Mouse (Mus musculus) thymus, postnatal 36 days (tissue): ENCODE measurements around the gene Cfap74.
"Not testable (repeated sequence)": the region's sequence is repeated elsewhere in the genome, so short reads cannot be mapped to it uniquely, and the experiment has no call there.

Experiments used
- DNase-seq, 2 experiments: peaks; one replicate each; pipeline ENCODE4 v3.0.0; 2022; ENCODE audit warnings: mixed read lengths in 2 of 2

Cfap74 gene

GRCm38 (mm10) chr4:155470263-155470953 lies 61.4 kb downstream of the Cfap74 start:
- no peak for DNase-seq

- no peak for DNase-seq
Measured at GRCm38 (mm10) chr4:155470997-155471396, 62.0 kb downstream of the Cfap74 start.

DNA sequence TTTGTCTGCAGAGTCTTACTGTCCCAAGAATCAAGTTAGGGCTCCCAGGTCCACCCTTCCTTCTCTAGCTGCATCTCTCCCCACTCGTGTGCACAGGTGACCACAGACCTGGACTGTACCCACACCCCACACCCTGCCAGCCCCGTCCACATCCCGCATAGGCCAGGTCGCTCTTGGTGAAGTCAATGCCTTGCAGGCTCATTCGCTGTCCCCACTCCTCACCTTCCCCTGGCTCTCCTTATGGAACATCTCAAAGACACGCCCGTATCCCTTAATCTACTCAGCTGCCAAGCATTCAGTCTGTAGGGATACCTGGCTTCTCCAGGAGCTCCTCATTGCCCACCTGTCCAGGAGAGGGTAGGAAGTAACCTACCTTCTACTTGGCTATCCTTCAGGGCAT lies 62.4 kb downstream of the Cfap74 start:
- no peak for DNase-seq

GRCm38 (mm10) chr4:155472716-155473290 lies 63.8 kb downstream of the Cfap74 start:
- no peak for DNase-seq

- no peak for DNase-seq
Measured at GRCm38 (mm10) chr4:155473319-155473718, 64.3 kb downstream of the Cfap74 start.

GRCm38 (mm10) chr4:155473796-155474195 lies 64.8 kb downstream of the Cfap74 start:
- not testable (repeated sequence) for DNase-seq

DNA sequence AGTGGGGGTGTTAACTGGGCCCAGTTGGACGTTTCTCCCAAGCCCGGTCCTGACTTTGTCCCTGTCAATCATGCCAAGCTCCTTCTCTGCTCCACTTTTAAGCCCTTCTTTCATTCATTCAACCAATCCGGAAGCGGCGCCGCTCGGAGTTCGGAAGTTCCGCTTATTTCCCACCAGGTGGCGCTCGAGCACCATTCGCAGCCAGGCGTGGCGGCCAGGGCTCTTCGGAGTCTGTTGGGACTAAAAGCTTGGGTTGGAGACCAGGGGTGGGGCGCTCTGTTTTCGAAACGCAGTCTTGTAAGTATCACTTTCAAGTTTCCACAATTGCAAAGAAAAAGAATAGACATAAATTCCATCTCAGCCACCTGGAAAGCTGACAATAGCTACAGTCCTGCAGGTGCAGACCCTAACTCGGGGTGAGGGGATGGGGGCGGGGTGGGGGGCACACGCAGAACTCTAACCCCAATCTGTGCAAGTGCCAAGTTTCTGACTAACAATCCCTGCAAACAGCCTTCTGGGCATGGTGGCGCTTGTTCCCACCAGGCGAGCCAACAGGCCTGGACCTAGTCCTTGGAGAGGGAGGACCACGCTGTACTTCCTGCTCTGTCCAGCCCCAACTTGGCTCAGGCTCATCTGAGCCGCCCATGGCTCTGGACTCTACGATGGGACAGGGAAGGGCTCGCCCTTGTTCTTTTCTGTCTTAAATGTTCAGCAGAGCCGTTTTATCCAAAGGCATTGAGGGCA lies 72.6 kb downstream of the Cfap74 start:
- DNase-seq = peak; percentile 78 to 81

GRCm38 (mm10) chr4:155482125-155482480 lies 73.1 kb downstream of the Cfap74 start:
- no peak for DNase-seq

DNA sequence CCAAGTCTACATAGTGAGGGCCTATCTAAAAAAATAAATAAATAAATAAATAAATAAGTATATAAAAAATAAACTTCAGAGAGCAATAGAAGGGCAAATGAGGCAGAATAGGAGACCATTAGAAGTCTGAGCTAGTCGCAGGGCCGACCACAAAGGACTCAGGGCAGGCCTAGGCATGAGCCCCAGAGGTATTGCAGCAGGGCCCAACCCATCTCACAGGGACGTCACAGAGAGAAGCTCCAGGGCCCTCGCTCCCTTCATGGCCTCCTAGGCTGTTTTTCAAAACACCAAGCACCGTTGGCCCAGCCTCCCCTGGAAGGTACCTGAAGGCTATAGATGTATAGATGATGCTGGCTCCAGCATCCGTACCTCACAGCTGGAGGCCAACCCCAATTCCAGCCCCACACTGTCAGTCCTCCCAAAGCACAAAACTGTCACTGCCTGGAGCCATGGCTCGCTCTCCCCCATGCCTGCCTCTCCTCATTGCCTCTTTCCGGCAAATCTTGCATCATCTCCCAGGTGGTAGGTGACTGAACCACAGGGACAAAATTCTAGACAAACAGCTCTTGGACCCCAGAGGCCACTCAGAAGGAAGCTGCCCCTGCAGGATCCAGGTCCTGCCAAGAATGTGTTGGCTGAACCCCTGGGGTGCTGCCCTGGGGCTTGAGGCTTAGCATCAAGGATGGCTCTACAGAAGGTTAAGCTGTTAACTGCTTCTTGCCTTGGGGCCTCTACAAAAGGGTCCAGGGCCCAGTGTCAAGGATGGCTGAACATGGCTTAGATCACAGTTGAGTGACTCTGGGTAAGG lies 73.9 kb downstream of the Cfap74 start:
- DNase-seq = no peak

- no peak for DNase-seq
Measured at GRCm38 (mm10) chr4:155485521-155485920, 76.5 kb downstream of the Cfap74 start.

- DNase-seq = no peak
Measured at GRCm38 (mm10) chr4:155487746-155488145, 78.8 kb downstream of the Cfap74 start.

- DNase-seq = no peak
Measured at GRCm38 (mm10) chr4:155488232-155489025, 79.4 kb downstream of the Cfap74 start.

DNA sequence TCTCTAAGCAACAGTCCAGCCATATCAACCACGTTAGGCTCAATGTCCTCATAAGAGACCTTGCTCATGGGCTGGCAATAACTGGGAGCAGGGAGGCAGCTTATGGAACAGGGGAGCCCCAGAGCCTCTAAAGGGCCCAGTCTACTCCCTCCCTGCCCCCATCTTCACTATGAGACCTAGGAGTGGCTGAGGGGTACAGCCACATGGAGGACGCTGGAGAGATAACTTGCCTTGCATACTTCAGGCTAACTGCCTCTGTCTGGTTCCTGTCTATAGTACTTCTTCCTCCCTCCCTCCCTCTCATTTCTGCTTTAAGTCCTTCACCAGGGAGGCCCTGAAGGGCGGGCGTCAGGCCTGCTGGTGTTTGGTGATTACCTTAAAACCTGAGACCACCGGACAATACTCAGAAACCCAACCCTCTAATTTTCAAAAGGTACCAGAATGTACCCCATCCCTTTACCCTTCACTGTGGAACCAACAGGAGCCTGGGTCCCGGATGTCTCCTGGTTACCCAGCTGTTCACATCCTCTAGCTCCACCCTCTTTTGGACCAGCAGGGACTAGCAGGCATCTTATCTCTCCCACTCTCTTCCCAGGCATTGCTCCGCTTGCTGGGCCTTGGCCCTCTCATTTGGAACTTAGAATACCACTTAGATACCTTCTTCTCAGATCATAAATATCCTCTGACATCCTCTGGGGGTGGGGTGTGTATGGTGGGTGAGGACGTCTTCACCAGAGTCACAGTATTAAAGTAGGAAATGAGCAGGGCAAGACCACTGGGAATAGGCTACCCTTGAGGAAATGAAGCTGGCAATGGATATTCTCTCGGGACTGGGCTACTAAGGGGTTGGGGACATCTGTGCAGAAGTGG lies 80.3 kb downstream of the Cfap74 start:
- no peak for DNase-seq

DNA sequence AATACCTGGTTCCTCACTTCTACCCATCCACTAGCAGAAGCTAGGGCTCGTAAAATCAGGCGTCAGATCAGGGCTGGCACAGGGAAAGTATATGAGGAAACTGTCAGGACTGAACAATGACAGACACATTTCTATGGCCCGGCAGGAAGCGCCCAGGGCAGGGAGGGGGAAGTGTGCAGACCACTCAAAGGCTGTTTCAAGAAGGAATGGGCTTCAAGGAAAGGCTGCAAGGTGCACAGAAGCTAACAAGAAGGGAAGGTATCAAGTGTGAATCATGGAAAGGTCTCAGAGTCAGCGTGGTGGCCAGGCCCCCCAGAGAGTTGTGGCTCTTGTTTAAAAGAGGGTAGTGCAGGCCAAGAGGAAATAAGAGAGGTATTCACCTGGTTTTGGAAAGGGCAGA lies 81.5 kb downstream of the Cfap74 start:
- no peak for DNase-seq

DNA sequence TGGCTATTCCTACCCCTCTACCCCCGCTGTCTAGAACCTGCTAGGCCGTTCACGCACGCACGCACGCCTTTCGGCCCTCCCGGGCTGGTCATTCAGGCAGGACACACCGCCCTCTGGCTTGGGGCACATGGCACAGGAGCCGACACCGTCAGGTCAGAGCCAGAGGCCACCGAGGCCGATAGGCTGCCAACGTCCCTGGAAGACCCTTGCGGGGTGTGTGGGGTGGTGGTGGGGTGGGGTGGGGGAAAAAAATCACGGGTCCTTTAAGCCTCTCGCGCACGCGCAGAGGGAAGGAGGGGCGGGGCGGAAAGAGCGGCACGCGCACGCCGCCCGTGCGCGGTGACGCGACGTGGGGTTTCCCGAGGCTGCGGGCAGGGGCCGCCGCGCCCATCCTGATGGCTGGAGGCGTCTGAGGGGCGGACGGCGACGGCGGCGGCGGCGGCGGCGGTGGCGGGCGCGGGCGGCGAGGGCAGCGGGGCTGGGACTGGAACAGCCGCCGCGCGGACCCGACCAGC lies 82.1 kb downstream of the Cfap74 start, which contains the start of gene Gnb1:
Gene Gnb1 (plus strand): TSS at position 372 of the 515 bp plus-strand sequence.
- DNase-seq = peak; percentile 93 to 96

DNA sequence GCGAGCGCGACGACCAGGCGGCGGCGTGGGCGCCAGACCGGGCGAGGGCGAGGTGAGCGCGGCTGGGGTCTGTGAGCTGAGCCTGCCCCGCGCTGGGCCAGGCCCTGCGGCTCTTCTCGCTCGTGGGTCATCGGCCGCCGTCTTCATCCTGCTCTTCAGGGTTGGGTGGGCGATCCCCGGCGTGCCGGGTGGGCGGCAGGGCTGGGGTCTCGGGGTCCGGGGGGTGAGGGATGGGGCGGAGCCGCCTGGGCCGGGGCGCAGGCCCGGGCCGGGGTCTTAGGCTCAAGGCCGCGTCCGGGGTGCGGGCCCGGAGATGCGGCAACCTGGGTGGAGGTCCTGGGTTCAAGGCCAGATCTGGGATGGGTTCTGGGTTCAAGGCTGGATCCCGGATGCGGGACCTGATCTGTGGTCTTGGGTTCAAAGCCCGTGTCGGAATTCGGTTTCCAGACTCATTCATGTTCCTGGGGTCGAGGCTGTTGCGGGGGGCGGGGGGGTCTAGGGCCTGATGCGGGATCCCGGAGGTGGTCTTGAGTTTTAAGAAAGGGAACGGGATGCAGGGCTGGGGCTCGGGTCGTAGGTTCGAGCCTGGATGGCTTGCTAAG lies 82.6 kb downstream of the Cfap74 start:
- DNase-seq = no peak

DNA sequence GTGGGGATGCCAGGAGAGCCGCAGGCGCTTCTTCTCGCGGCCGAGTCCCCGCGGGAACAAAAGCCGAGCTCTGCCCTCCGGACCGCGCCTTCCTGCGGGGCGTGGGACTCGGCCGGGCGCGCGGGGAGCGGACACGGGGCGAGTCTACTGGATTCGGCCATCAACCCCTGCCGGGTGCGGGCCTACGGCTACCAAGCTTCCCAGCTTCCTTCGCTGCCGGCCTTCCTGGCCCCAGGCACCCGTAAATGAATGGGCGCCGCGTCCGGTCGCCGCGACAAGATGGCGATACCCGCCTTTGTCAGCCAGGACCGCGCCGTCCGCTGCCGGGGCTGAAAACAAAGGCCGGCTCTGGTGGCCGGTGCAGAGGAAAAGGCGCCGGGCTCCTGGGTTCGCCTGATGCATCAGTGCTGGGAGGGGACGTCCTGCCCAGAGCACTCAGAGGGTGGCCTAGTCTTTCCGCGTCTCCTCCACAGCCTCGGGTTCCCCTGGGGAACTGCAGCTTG lies 83.2 kb downstream of the Cfap74 start:
- peak; percentile 41 to 58 for DNase-seq

DNA sequence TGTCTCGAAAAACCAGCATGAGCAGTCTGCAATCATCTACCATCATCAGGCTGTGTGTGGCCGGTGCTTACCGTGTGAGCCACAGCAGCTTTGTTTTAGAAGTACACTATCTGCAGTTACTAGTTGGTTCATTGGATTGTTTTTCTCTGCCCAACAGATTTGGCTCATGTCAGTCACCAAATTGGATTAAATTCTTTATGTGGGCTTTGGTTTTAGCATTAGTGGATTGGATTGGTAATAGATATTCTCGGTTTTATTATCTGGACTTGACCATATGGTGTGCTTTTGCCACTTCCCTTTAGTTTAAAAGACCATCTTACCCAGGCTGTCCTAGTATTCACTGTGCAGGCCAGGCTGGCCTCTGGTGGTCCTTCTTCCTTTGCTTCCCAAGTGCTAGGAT lies 85.9 kb downstream of the Cfap74 start:
- no peak for DNase-seq

DNA sequence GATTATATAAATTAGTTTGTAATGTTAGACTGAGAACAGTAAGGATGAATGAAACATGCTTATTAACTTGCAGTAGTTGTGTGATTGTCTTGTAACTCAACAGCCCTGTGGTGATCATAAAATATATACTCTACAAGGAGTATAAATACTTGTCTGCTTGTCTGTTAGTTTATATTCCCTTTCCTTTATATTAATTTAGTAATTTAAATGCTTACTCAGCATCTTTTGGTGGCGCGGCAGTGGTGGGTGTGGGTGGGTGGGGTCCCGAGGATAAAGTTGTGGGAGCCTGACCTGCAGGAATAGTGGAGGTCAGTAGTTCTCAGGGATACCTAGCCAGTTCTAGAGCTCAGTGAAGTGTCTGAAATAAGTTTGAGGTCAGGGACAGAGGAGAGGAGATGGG lies 89.0 kb downstream of the Cfap74 start:
- DNase-seq = no peak

DNA sequence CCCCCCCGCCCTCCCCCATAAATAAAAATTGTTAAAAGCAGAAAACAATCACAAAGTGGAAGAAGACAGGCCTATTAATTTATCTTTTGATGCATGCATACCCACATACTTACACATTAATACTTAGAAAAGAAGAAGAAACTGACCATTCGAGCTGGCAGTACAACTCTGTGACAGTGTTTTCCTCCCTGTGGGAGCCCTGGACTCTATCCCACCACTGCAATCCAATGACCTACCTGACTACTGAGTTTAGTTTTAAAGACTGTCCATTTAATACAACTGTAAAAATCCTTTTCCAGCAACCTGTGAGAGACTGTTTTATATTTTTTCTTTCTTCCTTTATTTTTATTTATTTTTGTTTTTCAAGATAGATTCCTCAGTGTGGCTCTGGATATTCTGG lies 92.1 kb downstream of the Cfap74 start:
- DNase-seq = no peak
